Mouse (Mus musculus): ENCODE results near the gene Fam163b.

Gene Fam163b

DNA sequence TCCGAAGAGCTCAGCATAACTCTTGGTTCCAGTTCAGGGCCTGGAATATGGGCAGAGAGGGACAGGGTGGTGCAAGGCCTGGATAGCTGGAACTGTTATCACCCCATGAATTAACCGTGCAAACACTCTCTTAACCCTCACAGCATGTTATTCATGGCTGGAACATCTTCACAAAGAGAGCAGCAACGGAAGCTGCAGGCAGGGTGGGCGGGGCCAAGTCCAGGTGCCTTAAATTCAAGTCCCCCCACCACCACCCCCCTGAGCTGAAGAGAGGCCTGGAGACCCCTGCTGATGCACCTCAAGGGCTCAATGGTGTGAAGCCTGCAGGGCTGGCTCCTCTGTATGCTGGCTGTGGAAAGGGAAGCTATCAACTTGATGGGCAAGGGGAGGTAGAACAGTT is 15.8 kb downstream of the Fam163b start:
- DNase-seq, result no peak

DNA sequence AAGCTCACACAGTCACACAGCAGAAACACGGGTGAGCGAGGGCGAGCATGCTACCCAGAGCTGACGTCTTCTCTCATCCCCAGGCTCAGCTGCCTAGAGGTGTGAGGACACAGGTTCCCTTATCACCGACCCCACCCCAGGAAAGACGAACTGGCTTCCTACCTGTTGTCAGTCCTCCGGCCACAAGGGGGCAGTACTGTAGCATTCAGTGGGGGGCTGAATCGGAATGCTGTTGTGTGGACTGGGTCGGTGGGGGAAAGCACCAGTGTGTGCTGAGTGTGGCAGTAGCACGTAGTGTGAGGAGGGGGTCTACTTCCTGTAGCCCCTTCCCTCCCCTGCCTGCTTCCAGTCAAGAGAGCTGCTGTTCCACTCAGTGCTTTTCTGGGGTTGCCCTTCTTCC is 16.3 kb downstream of the Fam163b start:
- DNase-seq, result peak; percentile 37

DNA sequence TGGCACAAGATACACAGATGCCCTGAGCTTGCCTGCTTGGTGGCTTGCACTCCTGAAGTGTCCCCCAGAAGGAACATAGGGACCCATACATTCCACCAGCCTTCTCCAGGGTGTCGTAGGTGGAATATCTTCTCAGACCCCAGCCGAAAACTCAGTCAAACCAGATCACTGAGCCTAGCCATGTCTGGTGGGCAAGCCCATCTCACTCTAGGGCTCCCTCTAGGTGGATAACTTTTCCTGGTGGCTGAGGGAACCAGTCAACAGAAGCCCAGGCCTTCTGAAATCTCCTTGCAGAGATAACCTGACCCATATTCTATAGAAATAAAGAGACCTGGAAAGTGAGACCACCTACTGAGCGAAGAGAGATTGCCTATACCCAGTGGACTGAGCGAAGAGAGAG is 19.2 kb downstream of the Fam163b start:
- no peak for DNase-seq

DNA sequence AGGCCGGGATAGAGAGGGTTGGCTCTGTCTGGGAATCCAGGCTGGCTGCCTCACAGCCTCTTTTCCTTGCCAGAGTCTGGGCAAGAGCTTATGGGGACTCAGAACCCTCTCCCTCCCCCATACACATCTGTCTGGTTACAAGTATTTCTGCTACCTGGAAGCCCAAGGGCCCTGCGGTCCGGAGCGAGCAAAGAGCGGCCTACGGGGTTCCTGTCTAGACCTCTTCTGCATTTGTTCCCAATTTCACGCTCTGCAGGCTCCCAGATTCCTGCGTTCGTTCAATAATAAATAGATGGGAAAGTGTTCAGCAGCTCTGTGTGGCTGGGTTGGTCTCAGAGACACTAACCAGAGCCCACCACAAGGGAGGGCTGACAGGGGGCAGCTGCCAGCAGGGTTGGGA is 19.7 kb downstream of the Fam163b start:
- no peak for DNase-seq

DNA sequence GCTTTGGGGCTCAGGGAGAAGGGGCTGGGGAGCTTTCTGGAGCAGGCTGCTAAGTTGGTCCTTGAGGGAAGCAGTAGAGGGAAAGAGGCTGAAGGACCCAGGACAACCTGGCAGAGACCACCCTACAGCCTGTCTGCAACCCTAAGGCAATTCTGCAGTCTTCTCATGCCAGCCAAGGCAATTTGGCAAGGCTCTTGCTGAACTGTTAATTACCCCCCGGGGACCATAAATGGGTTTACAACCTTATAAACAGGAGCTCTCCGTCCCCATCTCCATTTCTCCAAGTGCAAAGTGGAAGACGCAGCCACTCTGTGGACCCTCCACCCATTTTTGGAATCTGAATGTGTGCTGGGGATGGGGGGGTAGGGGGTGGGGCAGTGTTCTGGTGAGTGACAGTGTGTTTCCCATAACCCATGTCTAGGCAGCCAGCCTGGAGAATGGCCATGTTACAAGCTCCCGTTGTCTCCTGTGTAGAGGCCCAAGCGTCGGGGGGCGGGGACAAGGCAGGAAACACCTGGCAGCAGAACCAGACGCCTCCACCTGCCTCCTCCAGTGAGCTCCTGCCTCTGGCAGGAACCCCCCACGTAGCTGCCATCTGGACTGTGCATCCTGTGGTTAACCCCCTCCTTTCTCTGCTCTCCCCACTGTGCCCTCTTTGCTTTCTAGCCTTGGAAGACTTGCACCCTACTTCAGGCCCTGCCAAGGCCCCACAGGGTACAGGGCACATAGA is 20.5 kb downstream of the Fam163b start:
- DNase-seq, result peak; percentile 37

DNA sequence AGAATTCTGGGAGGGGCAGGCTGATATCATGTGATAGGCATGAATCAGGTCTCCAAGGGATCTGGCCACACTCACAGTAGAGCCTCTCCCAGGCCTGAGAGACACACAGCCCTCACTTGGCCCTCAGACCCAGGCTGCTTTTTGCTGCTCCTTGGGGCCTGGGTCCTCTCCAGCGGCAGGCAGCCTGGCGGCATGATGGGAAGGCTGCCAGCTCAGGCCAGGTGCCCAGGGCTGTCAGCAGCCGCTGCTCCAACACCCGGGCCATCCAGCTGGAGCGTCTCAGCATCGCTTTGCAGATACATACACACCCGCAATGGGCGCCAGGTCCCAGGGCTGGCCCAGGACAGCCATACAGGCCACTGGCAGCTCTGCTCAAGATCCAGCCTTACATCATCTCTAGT is 22.1 kb downstream of the Fam163b start:
- no peak for DNase-seq

DNA sequence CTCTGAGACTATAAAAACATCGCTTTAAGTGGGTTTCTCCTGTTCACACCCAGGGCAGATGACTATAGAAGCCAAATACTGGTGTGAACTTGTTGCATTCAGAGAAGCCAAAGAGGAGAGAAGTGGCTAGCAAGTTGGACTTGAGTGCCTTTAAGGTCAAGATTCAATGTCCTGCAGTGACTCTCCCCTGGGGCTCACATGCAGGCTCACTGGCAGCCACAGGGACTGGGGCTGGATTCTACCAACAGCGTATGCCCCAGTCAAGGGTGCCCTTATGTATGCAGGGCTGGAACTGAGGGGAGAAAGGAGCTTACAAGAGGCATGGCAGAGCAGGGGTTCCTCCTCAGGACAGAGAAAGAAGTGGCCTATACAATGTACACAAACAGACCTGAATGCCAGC is 22.5 kb downstream of the Fam163b start:
- DNase-seq, result no peak

DNA sequence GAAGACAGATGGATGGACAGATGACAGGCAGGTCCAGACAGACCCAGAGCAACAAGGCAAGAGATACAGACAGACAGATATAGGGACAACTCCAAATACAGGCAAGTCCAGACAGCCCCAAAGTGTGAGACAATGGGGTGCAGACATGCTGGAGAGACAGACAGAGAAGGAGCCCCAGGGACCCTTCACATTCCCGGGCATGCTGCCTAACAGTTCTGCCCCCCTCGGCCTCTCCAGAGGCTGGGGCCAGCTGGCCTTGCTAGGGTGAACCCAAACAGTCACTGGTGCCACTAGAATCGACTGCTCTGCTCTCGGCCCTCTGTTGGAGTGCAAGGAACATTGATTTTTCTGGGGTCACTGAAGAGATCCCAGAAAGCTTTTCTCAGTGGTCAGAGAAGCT is 23.8 kb downstream of the Fam163b start:
- no peak for DNase-seq

DNA sequence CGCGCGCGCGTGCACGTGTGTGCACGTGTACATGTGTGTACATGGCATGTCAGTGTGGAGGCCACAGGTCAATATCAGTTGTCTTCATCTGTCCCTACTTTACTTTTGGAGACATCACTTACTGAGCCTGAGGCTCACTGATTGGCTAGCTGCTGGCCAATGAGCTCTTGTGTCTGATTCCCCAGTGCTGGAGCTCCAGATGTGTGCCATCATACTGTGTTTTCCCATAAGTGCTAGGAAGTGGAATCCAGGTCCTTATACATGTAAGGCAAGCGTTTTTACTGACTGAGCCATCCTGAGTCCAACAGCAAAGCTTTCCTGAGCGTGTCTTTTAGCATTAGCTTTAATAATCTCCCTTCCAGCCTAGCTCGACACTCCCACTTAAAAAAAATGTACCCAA is 28.1 kb downstream of the Fam163b start:
- DNase-seq, result no peak

DNA sequence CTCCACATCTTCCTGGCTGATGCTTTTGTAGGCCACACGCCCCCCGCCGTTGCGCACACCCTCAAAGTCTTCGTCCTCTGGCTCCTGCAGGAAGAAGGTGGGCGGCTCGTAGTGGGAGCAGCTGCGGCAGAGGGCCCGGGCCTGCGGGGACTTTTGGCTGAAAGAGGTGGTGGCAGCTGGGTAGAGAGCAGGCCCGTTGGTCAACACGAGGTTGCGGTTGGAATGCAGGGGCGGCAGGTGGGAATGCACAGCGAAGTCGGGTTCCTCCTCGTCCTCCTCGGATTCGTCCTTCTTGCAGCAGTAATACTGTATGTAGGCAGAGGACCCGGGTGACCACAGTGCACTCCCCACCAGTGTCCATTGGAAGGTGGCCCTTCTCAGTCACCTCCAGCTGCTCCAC is 29.7 kb downstream of the Fam163b start:
- no peak for DNase-seq

DNA sequence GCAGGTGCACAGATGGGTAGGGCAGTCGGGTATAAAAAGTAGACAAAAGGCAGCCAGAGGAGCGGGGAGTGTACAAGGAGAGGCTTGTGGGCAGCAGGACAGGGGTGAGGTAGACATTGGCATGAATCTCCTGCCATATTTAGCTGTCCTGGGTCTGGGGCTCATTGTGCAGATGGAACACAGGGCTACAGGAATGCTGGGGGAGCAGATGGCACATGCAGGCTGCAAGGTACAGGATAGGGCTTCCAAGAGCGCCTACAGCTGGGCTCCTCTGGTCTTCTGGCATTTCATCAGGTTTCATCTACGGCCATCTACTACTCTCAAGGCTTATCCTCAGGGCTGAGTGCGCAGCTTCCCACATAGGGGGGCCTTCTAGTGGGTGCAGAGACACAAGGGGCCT is 33.2 kb downstream of the Fam163b start:
- DNase-seq, result peak; percentile 55

DNA sequence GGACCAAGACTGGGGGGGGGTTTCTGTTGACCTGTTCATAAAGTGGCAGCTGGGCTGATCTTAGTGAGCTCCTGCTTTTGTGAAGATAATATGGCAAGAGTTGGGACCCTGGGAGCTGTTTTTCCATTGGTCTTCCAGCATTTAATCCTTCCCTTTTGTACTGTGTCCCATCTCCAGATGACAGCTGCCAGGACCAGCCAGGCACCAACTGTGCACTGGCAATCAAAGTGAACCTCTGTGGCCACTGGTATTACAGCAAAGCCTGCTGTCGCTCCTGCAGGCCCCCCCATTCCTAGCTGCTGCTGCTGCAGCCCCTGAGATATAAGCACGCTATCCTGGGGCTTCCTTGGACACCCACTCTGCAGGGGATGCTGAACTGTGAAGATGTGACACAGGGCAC is 34.1 kb downstream of the Fam163b start:
- DNase-seq, result no peak

DNA sequence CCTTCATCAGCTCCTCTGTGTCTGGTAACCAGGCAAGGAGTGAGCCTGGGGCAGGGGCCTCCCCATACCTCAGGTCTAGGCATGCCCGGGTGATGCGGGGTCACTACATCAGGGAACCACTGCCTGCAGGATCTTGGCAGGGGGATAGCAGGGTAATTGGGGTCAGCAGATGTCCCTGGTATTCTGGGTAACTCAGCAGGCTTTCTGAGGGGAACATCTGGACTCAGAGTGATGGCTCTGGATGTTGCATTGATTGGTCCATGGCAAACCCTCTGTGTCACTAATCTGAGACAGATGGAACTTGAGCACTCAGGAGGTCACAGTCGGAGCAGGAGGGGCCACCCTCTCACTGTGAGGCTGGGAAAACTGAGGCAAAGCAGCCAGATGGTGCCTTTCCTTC is 35.5 kb downstream of the Fam163b start:
- DNase-seq, result no peak

DNA sequence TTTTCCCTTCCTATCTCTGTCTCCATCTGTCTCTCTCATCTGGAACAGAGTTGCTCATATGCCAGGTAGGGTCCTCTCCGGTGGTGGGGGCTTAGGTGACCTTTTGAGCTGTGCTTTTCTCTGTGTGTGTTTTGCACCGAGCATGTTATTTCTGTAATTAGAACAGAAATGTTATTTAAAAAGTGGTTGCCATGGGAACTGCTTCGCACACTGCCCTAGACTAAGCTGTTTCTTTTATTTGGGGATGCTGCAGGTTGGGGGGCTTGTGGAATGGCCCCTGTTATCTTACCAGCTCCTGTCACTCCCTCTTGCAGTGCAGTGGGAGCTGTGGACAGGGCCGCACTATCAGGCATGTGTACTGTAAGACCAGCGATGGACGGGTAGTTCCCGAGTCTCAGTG is 38.7 kb downstream of the Fam163b start:
- no peak for DNase-seq

DNA sequence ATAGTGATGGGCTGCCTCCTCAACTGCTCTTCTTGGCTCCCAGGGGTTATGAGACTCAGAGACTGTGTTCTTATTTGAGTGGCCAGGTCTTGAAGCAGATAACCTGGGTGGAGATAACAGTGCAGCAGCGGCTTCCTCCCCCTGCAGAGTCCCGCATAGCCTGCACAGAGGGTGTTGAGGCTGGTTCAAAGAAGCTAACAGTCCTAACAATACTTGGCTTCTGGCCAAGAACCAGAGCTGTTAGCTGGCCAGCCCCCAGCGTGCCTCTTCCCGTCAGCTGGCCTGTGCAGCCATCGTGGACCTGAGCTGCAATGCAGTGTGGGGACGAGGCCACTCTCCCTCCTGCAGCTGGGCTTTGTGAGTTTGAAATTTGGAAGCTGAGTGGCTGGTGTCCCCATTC is 44.5 kb downstream of the Fam163b start:
- DNase-seq, result no peak

DNA sequence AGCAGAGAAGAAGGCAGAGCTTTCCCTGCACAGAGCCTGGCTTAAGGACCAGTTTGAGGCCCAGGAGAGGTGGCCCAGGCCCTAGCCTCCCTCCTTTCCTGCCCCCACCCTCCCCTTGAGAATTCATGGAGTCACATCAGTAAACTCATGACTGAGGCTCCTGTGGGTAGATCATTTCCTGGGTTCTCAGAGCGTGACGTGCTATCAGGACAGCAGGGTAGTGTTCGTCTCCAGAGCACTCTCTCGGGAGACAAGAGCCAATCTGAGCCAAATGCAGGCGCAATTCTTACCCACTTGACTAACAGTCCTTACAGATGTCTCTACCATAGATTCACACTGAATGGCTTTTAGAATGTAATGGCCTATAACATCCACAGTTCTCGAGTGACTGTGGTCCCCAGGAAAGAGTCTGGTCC is 45.0 kb downstream of the Fam163b start:
- no peak for DNase-seq

DNA sequence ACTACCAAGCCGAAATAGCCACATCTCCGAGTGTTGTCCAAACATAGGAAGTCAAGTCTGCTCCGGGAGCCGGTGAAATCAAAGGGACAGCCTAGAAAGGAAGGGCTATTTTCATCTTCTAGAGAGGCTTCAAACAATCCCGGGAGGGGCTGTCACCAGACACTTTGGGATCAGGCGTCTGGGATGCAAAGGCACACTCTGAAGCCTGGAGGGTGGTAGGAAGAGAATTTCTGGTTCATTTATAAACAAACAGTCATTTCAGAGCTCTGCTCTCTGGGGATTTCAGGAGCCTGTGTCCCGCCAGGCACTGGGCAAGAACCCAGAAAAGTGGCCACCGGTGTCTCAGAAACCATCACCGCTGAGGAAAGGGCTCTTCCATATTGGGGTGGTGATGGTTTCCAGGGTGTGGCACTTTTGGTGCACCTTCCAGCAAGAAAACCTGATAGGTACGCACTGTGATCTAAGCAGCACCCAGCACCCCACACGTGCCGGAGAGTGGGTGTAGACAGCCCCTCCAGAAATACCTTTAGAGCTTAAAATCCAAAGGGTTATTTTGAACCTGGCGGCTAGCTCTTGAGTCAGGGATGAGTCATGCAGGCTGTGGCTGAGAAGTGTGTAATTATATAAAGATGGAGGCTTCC is 45.8 kb downstream of the Fam163b start:
- DNase-seq, result no peak

DNA sequence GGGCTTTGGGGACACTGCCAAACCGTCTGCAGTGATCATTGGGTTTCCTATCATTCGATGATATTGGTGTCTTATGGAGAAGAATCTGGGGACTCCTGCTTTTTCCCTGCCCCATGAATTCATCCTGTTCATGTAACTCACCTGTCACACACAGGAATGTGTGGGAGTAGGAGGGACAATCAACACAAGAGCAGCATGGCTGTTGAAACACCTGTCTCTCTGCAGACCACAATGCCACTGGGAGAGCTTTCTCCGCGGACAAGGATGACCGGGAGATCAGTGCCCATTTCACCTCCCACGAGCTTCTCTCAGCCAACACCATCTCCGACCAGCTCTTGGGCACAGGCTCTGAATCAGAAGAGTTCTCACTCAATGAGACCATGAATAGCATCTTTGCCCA is 47.1 kb downstream of the Fam163b start:
- DNase-seq, result no peak

DNA sequence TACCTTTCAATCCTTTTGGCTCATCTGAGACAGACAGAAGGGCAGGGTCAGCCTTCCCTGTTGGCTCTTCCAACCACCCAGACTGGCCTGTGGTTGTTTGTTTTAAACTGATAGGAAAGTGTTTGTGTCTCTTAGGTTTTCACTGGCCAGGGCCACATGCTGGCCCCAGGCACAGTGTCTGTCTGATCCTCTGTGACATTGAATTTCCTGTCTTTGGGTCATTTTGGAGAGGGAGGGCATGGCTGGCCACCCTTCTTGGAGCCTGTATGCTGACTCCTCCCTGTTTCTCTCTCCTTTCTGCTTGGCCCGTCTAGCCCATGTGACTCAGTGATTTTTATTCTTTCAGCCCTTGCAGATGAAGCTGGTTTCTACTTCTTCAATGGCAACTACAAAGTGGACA is 53.1 kb downstream of the Fam163b start:
- no peak for DNase-seq

DNA sequence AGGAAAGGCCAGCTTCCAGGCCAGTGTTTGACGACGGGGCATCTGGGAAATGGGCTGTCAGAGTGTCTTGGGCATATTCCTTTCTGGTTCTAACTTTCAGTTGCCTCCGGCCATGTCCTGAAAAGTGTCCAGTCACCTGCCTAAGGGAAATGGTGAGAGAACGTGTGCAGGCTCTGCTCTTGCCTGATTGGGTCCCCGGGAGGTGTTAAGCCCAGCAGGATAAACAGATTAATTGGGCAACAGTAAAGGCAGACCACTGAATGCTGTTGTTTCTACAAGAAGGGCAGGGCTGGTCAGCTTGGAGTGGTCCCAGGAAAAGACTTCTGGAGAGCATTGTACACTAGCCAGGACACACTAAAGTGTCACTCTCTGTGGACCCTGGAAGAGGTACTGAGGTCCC is 53.6 kb downstream of the Fam163b start:
- no peak for DNase-seq

DNA sequence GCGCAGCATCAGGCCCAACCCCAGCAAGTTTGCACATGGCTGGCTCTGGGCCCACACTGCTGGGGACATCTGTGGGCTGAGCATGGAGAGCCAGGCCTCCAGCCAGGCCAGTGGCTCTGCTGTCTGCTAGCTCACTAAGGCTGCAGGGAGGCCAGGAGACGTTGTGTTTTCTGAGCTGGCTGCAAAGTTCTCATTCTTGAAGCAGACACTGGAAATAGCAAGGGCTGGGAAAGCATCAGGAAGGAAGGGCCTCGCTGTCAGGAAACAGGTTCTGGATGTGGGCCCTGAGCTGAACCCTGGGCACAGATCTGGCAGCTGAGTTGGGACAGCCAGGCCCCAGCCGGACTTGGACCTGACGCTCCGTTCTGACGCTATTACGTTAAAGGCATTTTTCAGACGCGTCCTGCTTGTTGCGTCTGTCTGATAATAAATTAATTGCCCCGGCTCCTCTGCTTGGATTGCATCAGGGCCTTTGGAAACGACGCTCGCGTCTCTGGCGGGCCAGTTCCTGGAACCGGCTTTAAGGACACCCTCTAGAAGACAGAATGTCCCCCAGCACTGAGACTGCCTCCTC is 54.1 kb downstream of the Fam163b start:
- DNase-seq, result no peak

DNA sequence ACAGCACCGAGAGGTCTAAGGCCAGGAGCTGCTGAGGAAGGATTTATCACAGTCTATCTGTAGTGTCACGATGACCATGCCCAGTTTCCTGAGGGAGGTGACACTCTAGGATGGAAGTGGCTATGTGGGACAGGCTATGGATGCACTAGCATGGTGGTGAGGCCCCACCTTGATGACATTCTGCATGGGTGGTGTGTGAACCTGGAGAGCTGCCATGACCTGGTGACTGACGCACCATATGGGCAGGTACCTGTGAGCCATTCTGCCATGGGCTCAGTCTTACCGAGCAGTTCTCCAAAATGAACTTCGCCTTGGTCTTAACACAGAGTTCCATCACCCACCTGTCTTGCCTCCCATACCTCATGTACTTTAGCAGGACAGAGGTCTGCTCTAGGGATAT is 54.7 kb downstream of the Fam163b start:
- no peak for DNase-seq

DNA sequence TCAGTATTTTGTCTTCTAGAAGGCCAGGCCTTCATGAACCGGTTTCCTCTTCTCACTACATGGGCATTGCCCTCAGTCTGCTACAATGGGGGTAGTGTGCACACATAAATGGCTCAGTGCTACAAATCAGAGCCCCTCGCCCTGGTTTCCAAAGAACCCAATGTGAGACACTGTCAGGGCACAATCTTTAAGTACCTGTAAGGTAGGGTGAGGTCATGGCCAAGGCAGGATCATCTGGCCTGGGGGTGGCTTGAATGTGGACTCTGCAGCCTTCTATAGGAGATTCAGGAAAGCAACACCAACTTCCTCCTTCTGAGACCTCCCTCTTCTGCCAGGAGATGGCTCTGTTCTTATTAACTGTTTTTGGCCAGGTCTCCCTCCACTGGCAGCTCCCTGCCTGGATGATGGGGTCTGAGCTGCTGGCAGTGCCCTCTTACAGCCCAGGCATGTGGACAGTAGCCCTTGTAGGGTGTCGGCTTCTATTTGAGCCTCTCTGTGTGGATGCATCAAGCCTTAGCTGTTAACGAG is 55.7 kb downstream of the Fam163b start:
- DNase-seq, result no peak

DNA sequence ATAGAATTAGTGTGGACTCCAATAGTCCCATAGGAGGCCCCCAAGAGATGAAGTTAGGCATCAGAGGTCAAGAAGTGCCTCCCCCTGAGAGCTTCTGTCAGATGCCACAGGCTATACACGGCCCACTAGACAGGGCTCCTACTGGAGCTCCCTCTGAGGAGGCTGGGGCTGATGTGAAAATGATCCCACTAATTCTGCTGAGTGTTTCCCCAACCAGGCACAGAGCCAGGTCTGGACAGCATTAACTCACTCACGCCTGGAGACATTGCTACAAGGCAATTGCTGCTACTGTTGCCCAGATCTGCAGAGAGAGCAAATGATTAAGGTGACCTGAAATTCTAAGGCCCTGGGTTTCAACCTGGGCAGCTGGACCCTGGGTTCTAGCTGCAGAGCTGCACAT is 56.5 kb downstream of the Fam163b start:
- no peak for DNase-seq
